Mouse (Mus musculus) WW6 (cell line): ENCODE measurements around the gene Olfr739.

Experiments
- DNase-seq: peaks from one replicate; pipeline ENCODE4 v3.0.0-alpha.2; 2013; ENCODE audit warnings: low read depth, low spot score

Gene Olfr739

DNA sequence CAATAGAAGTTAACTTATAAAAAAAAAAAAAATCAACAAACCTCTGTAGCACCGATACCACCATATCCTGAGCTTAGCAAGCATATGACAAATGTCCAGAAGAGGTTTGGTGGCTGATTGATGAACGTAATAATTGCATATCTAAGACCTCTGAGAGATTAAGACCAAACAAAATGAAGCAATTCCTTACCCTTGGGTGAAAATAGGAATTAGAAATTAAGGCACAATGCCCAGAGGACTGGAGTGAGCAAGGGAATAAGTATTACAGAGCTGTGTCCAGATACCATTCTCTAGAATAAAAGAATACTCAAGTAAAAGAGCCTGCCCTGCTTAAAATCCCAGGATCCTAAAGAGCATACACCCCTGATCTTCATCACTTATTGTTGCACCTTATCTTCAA is at the start of gene Olfr739:
Gene Olfr739, plus strand, starts transcription at position 301 of the 400 bp plus-strand sequence.
- DNase-seq, result no peak

DNA sequence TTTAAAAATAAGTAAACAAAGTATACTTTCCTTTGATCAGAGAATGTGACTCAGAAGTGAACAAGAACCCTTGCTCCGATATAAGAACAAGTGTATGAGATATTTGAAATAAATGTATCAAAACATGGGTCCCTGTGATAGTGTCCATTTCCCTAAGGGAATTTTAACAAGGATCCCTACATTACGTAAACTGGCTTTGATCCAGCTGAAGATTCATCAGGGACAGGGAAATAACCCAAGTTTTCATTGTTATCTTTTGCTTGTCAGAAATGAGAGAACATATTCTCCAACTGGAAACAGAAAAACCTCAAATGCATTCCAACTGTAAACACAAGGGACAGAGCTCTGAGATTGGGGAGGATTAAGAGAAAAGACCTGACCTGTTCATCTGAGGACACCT is 37.6 kb upstream of the Olfr739 start, which contains the start of gene Olfr736:
Gene Olfr736, plus strand, starts transcription at position 301 of the 400 bp plus-strand sequence.
- DNase-seq, result no peak

DNA sequence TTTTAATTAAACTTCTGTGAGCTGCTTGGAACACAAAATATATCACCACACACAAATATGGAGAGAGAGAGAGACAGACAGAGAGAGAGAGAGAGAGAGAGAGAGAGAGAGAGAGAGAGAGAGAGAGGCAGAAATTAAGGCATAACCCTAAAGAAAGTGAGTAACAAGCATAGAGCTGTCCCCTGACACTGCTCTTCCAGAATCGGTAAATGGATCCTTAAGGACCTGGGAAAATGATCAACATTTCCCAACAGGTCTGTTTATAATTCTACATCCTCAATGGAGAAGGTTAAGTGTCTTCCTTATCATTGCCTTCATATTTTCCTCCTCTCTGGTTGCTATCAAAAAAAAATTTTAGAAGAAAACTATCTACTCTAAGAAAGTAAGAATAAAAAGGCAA is 11.2 kb upstream of the Olfr739 start, which contains the start of gene Olfr738:
Gene Olfr738, plus strand, starts transcription at position 301 of the 400 bp plus-strand sequence.
- no peak for DNase-seq

DNA sequence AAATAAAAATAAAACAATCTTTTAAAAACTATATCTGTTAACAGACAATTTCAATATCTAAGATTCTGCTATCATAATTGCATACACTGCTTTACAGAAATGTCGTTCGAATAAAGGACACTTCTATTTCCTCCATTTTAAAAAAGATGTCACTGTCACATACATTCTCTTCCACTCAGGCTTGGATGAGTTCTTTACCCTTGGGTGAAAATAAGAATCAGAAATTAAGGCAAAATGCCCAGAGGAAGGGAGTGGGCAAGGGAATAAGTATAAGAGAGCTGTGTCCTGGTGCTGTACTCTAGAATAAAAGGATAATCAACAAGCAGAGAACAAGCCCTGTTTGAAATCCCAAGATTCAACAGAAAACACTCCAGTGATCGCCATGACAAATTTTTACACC is 26.8 kb downstream of the Olfr739 start, which contains the start of gene Olfr740:
Gene Olfr740, plus strand, starts transcription at position 301 of the 400 bp plus-strand sequence.
- DNase-seq, result no peak

DNA sequence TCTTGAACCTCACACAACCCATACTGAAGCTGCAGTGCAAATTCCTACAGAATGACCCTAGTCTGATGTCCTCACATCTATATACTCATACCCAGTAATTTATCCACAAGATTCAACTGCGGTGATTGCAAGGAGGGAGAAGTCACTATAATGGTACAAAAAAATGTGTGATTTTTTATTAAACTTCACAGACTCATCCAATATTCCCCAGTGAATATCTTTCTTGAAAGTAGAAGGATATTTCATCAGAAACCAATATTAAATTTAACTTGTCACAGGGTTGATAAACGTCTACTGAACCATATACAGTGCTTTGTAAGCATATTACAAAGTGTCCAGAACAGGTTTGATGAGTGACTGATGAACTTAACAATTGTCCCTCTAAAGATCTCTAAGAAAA is 54.0 kb downstream of the Olfr739 start, which contains the start of gene Olfr741:
Gene Olfr741, plus strand, starts transcription at position 301 of the 400 bp plus-strand sequence.
- DNase-seq, result no peak
